Mouse (Mus musculus): Measurements from ENCODE around the gene Abcc5.

Abcc5 gene

DNA sequence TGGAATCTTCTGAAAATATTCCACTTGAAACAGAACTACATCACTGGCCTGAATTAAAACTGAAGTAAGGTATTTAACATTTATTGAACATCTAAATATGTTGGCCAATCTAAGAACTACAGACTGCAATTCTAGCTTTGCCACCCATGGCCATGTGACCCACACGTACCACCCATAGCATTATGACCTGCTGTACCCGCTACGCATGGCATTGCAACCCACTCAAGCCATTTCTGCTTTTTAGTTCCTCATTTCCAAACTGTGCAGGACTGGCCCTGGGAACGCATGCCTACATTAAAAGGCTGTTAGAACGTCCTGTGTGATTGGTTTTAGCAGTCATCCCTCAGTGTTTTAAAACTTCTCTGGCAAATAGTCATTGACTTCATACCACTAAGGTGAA is 68.4 kb downstream of the Abcc5 start:
- CTCF ChIA-PET: no interaction called here

GRCm38 (mm10) chr16:20354762-20355161 is 71.4 kb downstream of the Abcc5 start:
- CTCF ChIA-PET: interaction anchor here (0.7 kb wide), 1 partner anchor 153 kb away, joined by 6 read pairs; no protein-coding TSS in a partner anchor

DNA sequence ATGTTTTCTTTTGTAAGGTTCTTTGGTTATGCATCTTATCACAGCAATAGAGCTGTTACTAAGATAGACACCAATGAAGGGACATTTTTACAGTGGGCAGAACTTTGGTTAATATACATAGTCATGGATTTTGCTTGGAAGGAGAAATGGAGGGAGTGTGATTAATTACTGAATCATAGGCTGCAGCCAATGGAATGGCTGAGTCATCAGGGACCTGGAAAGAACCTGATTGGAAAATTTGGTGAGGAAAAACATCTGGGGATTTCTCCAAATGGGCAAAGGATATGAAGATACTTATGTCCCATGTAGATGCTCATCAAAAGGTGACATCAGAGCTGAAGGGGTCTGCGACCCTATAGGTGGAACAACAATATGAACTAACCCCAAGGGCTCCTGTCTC is 72.2 kb downstream of the Abcc5 start:
- CTCF ChIA-PET: no interaction called here

DNA sequence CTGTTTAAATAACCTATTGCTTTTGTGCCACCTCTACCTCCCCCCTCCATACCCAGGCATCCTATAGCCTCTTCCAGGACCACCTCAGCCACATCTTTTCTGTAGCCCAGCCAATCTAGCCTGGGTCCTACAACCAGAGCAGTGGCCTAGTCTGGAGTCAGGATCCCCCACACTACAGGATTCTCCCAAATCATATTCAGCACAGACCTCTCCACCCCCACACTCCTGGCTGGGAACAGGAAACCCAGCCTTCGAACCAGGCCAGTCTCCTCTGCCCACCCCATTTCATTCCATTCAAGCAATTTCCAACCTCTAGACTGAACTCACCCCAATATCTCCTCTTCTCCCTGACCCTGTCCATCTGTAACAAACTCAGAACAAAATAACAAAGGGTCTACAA is 80.7 kb downstream of the Abcc5 start:
- CTCF ChIA-PET: no interaction called here

DNA sequence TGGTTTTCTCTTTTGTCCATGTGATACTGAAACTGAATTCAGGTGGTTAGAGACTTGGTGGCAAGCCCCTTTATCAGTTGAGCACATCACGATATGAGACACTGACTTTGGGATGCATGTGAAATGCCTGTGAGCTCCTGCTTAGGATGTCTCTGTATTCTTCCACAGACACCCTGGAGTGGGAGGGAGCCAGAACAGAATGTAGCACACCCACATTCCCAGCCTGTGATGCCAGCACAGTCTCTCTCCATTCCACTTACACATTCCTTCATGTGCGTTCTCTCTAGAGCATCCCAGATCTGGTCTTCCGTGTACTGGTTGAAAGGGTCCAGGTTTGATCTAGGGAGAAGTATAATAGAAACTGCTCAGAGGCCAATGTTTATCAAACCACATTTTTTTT is 87.6 kb downstream of the Abcc5 start:
- CTCF ChIA-PET: no interaction called here

DNA sequence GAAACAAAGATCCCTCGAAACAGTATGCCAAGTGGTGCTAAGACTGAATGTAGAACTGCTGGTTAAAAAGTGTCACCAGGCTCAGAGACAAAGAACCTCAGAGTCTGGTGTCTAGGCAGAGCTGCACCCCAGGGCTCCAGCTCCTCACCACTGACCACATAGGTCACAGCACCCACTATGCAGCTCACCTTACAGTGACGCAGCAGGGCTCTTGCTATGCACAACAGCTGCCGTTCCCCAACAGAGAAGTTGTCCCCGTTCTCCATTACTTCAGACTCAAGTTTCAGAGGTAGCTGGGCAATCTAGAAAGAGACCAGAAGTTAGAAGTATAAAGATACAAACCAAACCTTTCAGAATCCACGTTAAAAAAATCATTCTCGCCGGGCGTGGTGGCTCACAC is 91.3 kb downstream of the Abcc5 start:
- CTCF ChIA-PET: no interaction called here

DNA sequence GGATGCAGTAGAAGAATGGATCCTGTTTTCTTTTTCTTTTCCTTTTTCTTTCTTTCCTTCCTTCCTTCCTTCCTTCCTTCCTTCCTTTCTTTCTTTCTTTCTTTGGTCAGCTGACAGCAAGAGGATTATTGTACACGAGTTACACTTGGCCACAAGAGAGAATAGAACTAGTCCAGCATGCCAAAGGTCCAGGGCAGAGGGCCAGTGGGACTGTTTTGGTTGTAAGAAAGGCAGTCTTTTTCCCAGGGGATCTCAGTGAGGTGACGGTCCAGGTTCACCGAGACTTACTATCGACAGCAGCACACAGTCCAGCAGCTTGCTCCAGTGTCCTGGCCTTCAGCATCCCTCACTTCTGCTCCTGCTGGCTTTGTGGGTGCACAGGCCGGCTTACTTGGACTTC is 97.9 kb downstream of the Abcc5 start:
- CTCF ChIA-PET: no interaction called here

DNA sequence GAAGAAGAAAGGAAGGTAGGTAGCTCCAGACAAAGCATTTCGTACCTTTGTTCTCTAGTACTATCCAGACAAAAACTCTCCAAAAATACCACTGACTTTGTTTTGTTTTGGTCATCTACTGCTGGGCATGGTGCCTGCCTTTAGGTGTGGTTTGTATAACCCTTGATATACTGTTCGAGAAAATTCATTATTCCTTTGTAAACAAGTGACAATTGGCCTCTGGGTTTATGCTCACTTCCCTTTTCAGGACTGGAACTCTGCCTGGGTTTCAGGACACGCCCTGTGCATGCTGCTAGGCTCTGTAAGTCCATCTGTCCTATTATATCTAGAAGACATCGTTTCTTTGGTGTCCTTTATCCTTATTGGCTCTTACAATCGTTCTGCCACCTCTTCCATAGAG is 100.9 kb downstream of the Abcc5 start, which contains the start of gene Cyp2ab1:
Gene Cyp2ab1 (minus strand): TSS at position 119 of the 400 bp plus-strand sequence.
- CTCF ChIA-PET: no interaction called here

GRCm38 (mm10) chr16:20323907-20324306 is 102.3 kb downstream of the Abcc5 start:
- CTCF ChIA-PET: interaction anchor here (0.6 kb wide), 1 partner anchor 32 kb away, joined by 3 read pairs; no protein-coding TSS in a partner anchor

DNA sequence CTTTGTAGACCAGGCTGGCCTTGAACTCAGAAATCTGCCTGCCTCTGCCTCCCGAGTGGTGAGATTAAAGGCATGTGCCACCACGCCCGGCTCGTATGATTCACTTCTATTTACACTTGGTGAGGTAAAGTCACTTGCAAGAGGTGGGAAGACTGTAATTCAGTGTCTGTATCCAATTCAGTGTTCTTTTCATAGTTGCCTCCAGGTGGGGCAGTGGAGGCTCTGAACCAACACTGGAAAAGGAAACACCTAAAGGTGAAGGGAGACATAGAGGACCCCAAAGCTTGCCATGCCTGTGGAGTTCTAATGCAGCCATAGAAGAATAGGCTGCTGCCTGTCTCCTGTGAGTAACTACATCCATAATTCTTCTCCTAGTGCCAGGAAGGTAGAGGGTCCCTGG is 103.9 kb downstream of the Abcc5 start:
- CTCF ChIA-PET: no interaction called here

DNA sequence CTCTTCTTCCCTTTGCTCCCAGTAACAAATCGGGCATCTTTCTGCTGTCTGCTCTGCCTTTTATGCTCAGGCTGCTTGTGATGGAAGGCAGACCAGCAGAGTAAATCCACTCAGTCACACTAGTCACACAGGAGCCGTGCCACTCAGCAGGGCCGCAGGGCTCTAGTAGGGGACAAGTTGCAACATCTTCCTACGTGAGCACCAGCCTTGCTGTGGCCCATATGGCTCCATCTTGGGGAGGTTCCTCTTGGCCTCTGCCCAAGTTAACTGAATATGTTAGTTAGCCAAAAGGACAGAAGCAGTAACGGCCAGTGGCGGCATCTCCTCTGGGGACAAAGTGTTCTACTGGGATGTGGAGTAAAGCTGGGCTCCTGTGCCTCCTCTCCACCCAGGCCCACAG is 109.4 kb downstream of the Abcc5 start:
- CTCF ChIA-PET: interaction anchor here (0.5 kb wide), 1 partner anchor 102 kb away, joined by 28 read pairs; no protein-coding TSS in a partner anchor

DNA sequence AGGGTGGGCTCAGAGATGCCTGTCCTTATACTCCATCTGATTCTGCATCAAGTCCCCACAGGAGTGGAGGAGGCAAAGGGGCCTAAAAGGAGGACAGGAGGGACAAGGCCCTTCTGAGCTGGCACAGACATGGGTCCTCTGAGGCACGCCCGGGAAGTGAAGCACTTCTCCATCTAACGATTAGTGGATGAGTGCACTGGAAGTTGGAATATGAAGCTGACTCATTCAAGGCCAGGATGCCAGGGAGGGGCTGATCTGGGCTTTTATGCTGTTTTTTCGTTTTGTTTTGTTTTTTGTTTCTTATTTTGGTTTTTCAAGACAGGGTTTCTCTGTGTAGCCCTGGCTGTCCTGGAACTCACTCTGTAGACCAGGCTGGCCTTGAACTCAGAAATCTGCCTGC is 110.9 kb downstream of the Abcc5 start:
- CTCF ChIA-PET: no interaction called here

DNA sequence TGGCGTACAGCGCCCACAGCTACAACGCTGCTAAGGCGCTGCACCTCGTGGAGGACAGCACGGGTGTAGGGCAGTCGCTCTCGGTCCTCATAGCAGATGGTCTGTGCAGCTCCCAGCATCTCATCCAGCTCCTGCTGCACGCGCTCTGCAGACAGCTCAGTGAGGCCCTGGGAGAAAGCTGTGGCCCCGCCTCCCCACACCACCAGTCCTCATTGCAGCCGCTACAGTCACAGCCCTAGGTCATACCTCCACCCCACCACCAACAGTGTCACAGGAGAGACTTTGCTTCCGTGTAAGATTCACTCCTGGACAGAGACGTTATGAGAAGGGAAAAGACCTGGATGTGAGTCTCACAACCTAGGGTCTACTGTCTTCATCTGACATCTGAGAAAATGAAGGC is 113.9 kb downstream of the Abcc5 start:
- CTCF ChIA-PET: no interaction called here

DNA sequence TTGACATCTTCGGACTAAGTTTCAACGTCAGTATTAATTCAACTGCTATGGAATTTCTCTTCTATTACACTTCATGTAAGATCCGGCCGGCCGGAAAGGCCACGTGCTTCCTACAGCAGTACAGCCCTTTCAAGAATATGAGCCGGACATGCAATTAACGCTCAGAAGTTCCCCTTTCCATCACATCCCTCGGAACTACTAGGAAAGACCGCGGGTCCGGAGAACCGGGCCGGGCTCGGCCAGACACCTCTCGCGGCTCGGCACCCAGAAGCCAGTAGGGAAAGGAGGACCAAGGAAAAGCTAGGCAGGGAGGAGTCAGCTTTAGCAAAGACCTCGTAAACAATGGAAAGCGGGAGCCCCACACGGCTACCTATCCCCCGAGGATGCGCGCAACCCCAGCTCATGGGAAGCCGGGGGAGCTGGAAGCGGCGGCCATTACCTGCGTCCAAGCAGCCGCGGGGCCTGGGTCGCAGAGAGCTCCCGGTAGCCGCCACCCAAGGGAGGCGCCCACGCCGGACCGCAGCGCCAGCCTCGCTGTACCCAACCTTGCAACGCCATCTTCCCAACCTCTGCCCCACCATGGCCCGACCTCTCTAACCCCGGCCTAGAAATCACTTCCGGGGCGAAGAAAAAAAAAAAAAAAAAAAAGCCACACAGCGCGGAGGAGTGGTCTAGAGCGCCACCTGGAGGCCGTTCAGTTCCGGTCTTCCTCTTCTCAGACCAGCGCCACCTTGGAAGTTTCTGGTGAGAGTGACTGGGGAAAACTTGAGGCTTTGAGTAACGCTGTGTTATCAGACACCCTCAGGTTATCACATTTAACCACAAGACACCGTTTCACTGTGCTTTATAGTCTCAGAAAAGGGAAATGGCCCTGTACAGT is 124.2 kb downstream of the Abcc5 start, which contains the start of gene Parl:
Gene Parl (minus strand): TSS at position 618 of the 880 bp plus-strand sequence.
- CTCF ChIA-PET: no interaction called here

DNA sequence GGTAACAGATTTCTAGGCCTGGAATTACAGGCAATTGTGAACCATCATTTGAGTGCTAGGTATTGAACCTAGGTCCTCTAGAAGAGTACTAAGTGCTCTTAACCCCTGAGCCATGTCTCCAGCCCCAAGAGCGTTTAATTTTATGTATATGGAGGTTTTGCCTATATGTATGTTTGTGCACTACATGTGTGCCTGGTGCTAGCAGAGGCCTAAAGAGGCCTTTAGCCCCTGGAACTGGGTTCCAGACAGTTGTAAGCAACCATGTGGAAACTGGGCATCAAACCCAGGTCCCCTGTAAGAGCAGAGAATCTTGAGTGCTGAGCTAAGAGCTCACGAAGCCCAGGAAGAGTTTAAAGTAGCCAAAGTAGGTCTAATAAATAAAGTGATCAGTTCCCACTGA is 126.1 kb downstream of the Abcc5 start:
- CTCF ChIA-PET: no interaction called here

Data from spleen, embryonic (tissue).